Mouse (Mus musculus) adrenal gland, postnatal 4 days (tissue): ENCODE results near the gene Sdhaf1. TPM values are rescaled to one million over a fixed set of nuclear protein-coding genes. Genes with fewer than 3 reads are reported as not detected.
A peak's percentile ranks its signal among the peaks of the same experiment; 100 is the strongest.

ENCODE experiments used
- DNase-seq, 2 experiments: peaks; one replicate each; pipeline ENCODE4 v3.0.0; 2021 to 2022; ENCODE audit warnings: low spot score in 2 of 2, mixed read lengths in 2 of 2
- total RNA-seq, 2 experiments: library from RNA; stranded (reverse); gene quantifications; 2 replicates each; pipeline ENCODE4 v1.2.3; 2021

Gene Sdhaf1
- total RNA-seq, 2 experiments from 2014 or later, result 12.4 to 15.0 TPM

DNA sequence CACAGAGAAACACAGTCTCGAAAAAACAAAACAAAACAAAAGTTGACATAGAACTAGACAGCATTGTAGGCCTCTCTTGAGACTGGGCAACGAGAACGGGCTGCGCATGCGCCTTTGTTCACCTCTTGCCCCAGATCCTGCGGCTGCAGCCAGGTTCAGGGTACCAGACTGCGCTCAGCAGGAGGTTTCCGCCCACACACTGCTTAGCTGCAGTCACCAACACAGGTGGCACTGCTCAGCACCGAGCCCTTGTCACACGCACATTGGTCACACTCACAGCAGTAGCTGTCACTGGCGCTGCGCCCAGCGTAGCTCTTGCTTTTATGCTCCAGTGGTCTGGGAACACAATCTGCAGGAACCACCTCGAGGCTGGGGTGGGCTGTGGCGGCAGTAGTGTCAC, 3.4 kb upstream of the Sdhaf1 start:
- DNase-seq, result no peak

DNA sequence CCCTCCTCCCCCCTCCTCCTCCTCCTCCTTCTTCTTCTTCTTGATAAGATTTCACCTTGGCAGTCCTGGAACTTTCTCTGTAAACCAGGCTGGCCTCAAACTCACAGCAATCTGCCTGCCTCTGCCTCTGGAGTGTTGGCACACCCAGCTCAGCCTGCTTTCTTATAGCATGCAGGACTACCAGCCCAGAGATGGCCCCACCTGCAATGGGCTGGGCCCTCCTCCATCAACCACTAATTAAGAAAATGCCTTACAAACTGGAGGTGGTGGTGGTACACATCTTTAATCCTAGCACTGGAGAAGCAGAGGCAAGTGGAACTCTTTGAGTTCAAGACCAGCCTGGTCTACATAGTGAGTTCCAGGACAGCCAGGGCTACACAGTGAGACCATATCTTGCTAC, 2.7 kb upstream of the Sdhaf1 start:
- DNase-seq, result no peak

DNA sequence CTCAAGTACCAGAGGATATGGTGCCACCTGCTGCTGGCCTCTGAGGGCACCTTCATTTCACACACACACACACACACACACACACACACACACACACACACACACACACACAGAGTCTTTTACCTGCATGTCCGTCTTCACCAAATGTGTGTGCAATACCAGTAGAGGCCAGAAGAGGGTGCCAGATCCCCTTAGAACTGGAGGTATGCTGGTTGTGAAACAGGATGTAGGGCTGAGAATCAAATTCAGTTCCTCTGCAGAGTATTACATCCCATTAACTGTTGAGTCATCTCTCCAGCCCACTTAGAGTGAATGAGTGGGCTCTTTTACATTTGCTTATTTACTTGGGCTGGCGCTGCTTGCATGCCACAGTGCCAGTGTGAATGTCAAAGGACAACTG, 1.7 kb upstream of the Sdhaf1 start:
- no peak for DNase-seq

DNA sequence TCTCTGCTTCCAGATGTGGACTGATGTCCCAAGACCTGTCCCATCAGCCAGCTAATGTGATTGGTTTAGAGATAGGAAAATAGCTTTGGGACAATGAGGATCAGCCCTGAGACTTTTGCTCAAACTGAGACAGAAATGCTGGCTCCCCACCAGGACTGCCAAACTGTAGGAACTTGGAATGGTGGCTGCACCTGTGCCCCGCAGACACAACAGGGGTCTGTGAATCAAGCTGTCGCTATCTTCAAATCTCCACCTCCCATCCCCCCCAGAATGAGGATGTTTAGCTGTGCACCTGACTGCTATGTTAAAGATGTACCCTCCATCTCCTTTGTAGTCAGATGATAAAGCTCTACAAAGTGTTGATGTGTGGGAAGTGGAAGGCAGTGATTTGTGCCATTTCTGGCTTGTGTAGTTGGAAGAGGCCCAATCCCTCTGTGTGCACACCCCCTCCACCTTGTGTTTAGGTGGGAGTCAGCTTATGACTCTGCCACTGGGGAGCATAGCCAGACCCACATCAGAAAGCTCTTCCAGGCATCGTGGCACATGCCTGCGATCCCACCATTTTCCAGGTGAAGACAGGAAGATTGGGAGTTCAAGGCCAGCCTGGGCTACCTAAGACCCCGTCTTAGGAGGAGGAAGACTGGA, 727 bp upstream of the Sdhaf1 start:
- no peak for DNase-seq

DNA sequence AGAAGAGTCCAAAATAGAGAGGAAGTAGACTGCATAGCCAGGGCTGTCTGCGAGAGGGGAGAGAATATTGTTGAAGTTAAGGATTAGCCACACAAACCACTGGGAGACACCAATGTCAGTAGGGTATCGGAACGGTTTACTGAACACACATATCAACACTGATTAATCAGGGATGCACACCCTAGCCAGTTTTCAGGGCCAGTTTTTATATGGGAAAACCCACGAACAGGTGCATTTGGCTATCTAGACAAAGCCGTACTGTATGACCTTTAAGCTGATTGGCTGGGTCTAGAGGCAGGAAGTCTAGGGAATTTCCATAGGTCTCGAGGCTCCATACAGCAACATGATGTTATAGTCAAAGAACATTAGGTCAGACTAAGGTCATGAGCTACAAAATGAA, 830 bp downstream of the Sdhaf1 start:
- no peak for DNase-seq

DNA sequence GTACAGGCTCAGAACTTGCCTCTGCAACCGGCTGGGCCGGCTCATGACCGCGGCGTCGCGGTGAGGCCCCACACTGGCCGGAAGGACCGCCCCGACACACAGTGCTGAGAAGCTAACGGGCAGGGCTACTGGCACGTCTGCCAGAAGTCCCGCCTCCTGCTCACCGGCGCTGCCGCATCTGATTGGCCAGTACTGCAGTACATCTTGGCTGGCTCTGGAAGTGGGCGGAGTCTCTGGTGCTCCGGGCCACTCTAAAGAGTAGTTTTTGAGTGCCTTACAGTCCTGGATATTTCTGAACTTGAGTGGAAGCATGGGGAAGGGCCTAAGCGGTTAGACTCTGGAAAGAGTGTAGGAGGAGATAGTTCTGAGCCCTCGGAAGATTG, 1.4 kb downstream of the Sdhaf1 start:
- DNase-seq, result peak; percentile 73 to 87

DNA sequence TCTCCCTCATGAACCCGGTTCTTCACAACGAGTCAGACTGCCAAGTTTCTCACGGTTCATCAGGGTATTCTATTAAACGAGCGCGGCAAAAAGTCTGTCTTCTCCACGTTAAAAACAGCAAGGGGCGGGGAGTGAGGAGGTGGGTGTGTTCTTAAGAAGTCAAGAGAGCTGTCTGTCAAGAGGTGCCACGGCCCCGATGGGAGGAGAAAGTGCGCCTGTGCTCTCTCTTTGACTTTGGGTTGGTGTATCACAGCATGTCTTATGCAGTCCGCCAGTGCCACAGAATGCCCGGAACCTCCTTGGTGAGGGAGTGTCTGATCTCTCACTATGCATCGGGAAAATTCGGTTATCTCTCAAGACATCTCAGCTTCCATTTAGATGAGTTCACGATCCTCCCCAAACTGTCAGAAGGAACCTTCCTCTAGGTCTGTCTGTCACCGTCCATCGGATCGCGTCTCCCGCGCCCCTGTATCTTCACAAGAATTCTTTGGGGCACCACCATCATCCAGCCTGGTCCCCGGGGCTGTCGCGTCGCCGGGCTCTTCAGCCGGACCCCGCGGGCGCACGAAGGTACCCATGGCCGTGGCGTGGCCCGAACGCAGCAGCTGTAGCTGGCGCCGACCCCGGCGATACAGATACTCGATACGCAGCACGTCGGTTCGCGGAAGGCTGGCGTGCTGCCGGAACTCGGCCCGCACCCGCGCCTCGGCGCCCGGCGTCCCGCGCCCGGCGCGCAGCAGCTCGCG, 2.0 kb downstream of the Sdhaf1 start, which contains the start of gene E130208F15Rik:
Gene E130208F15Rik (plus strand): TSS at position 202 of the 746 bp plus-strand sequence.
- DNase-seq, result peak; percentile 27 to 38

DNA sequence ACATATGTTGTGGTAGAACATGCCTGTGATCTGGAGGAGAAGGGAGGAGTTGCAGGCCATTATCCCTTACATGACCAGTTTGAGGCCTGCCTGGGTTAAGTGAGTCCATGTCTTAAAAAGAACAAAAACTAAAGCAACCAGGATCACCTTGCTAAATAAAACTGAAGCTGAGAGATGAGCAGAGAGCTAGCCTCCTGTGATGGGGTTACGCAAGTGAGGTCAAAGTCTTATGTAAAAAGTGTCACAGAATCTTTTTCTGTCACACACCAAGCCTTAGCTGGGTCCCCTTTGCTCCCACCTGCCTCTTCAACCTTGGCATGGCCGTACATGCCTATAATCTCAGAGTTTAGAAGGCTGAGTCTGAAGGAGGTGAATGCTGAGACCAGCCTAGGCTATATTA, 2.7 kb downstream of the Sdhaf1 start:
- no peak for DNase-seq

DNA sequence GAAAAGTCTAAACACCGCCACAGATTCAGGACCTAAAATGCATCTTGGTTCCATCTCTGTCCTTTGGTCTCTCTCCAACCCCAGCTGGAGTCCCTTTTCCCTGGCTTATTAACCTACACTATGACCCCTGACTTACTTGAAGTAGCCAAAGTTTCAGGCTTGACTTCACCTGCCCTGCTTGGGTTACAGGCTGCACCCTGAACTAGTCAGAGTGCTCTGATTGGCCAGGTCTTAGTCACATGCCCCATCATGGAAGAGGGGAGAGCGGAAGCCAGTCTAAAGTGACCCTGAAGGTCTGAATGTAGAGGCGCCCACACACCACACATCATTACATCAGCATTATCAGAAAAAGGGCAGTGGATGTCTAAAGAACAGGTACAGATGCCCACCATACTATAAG, 5.6 kb downstream of the Sdhaf1 start:
- DNase-seq, result no peak

DNA sequence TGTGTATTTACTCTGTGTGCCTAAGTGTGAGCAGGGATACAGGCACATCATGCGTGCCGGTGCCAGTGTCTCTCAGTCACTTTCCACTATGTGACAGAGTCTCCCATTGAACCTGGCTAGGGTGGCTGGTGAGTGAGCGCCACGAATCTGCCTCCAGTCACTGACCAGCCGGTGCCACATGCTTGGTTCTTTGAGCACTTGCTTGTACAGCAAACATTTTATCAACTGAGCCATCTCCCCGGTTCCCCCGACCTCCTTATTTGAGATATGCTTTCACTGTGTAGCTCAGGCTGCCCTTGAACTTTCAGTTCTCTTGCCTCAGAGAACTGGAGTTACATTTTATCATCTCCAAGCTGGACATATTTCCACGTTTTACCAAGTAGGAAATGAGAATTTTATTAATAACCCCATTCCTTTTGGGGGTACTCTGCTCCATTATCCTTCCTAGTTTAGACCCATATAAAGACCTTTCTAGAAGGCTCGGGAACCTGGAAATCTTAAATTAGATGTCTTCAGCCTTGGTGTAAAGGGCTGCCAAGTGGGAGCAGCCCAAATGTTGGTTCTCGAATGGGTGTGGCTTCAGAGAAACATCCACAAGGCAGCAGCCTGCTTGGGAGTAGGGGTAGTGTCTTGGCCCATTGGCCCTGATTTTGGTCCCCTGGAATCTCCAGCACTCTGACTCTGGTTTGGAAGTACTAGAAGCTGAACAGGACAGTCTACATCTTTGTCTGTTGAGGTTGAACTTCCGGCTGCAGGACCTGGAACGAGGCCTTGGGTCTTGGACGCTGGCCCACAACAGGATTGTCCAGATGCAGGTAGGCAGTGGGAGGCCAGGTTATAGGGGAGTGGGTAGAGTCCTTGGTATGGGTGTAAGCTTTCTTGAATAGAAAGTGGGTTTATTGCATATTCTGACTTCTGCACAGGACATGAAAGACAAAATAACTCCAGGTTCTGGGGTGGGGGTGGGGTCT, 7.9 kb downstream of the Sdhaf1 start:
- DNase-seq, result no peak

DNA sequence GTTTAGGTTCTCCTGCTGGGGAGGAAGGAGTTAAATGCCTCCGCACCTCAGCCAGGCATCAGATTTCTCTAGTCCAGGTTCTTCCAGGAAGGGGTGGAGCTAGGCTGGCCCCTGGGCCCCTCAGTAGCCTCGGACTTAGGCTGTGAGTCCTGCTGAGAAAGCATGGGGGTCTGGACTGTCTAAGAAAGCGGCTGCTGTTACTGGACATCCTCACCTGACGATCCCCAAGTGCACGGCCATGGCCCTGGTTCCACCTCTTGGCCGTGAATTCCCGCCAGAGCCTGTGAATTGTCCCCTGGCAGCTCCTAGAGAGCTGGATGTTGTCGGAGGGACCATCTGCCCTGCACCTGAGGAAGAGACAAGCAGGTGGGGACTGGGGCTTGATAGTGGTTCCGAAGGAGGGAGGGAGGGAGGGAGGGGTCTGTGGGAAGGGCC, 9.0 kb downstream of the Sdhaf1 start, which contains the start of gene Syne4:
Gene Syne4 (plus strand): TSS at position 87 of the 435 bp plus-strand sequence.
- no peak for DNase-seq

DNA sequence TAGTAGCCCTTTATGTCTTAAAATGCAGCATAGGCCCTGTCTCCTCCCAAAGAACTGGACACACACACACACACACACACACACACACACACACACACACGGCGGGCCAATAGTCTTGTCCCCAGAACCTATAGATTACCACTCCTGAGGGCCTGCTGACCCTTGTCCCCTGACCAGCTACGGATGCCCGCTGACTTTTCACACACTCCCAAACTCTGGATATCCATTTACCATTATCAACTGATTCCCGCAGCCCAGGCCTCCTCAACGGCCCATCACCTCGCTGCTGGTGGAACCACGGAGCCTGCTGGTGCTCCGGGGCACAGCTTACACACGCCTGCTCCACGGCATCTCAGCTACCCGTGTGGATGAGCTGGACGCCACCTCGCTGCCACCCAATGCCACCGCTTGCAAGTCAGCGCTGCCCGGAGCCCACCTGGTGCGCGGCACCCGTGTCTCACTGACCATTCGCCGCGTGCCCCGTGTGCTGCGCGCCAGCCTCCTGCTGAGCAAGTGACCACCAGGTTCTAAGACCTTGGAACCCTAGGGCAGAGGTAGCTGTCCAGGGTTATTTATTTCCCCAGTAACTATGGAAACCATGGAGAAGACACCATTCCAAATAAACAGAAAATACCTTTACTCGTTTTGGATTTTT, 9.9 kb downstream of the Sdhaf1 start:
- DNase-seq, result no peak

DNA sequence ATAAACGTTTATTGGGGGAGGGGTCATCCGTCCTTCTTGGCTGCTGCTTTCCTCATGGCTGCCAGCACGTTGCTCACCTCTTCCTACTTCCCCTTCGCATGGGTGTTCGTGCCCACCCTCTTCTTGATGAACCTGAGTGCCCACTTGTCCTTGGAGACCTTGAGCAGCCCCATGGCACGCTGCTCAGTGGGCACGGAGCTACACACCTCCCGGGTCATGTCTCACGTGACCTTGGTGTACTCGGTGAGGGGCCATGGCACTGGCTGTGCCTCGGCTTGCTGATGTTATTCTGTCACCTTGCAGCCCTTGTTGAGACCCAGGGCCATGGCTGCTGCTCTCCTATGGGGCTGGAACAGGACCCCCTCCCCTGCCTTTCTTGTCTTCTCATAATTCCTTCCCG, 13.6 kb downstream of the Sdhaf1 start:
- DNase-seq, result no peak

DNA sequence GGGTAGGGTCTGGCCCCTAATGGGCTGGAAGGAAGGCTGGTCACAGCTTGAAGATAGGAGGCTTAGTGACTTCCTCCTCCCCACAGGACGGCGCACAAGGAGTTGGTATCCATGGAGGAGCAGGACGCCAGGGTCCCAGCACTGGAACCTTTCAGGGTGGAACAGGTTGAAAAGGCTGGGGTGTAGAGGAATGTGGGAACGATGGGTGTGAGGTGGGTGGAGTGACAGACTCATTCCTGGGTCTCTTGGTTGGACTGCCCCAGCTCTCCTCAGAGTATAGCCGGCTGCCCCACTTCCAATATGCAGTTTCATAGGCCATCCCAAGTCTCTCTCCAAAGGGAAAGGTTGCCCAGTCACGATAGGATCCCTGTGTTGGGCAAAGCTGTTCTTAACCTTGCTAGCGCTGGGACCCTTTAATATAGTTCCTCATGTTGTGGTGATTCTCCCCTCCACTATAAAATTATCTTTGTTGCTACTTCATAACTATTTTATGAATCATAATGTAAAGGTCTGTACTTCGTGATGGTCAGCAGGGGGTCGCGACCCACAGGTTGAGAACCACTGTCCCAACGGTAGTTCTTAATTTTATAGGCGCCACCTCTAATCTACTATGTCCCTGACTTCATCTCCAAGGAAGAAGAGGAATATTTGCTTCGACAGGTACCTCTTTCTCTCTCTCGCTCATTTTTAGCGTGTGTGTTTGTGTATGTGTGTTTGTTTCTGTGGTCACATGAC, 14.1 kb downstream of the Sdhaf1 start:
- no peak for DNase-seq

DNA sequence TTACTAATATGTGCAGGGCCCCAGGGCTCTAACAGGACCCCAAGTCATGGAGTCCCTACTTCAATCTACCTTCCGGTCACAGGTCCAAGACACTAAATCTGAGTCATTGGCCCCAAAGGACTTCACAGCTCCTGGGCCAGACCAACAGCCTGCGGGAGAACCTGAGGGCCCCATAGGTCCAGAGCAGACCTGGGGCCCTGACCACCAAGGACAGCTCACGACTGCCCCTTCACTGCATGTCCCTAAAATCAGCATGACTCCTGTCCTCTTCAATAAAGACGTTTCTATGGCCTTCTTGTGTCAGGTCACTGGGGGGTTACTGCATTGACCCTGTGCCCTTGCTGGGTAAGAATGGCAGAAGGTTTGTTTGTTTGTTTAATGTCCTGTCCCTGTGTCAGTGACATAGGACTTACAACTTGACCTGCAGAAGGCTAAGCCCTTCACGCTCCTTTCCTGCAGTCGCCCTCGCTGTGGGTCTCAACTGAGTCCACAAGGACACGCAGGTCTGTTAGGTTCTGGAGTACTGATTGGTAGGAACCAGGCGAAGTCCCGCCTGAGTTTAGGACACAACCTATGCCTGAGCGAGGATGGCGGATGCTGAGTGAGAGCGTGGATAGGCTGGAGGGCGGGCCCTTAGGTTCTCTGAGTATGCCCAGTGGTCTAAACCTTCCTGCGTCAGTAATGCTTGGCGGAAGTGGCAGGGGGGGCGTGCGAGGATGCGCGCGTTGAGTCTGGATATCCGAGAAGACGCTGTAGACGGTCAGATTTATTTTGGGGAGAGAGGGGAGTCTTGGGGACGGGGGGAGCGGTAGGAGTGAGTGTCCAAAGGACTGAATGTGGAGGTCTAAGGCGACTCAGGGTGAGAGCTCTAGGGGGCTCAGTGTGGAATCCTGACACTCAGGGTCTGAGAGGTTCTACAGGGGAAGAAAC, 15.4 kb downstream of the Sdhaf1 start, which contains the start of gene Alkbh6:
Gene Alkbh6 (plus strand): TSS at position 642 of the 930 bp plus-strand sequence.
- peak; percentile 60 to 85 for DNase-seq

DNA sequence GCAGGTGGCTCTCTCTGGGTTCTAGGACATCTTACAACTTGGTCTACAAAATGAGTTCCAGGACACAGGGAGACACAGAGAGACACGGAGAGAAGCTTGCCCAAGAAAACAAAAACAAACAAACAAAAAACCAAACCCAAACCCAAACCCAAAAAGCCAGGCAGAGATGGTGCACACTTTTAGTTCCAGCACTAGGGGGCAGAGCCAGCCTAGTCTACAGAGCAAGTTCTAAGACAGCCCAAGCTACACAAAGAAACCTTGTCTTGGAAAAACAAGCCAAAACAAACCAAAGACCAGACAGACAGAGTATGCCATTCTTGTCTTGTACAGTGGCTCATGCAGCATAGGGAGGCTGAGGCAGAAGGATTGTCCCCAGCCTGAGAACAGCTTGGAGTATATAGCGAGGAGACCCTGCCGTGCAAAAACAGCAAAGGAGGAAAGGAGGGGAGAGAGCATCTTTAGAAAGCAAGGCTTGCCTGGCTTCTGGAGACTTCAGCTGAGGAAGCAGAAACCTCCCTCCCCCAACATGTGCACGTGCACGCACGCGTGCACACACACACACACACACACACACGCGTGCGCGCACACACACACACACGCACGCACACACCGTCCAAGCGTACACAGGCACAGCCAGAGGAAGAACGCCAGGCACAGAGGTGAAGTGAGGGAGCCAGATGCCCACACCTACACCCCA, 17.5 kb downstream of the Sdhaf1 start:
- DNase-seq, result no peak

DNA sequence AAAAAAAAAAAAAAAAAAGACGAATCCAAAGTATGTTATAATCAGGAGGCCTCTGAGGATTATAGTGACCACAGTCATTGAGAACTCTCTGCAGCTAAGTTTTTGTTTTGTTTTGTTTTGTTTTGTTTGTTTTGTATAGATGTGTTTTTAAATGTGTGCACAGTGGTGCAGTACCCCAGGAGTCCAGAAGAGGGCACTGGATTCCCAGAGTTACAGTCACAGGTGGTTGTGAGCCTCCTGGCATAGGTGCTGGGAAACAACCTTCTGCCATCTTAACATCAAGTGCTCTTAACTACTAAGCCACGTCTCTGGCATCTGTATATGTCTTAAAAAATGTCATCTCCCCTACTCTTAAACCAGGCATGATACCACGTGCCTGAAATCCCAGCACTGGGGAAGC, 22.8 kb downstream of the Sdhaf1 start:
- no peak for DNase-seq

DNA sequence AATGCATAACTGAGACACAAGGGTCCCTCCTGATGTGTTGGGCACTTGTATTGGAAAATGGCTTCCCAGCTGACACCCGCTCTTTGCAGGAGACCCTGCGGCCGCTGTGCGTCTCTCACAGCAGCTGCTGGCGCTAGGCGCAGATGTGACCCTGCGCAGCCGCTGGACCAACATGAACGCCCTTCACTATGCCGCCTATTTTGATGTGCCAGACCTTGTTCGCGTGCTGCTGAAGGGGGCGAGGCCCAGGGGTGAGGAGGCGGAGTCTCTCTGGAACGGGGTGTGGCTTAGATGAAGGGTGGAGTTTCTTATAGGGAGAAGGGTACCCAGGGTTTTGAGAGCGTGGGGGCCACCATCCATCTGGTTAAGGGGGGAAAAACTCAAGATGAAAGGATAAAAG, 26.4 kb downstream of the Sdhaf1 start:
- no peak for DNase-seq

DNA sequence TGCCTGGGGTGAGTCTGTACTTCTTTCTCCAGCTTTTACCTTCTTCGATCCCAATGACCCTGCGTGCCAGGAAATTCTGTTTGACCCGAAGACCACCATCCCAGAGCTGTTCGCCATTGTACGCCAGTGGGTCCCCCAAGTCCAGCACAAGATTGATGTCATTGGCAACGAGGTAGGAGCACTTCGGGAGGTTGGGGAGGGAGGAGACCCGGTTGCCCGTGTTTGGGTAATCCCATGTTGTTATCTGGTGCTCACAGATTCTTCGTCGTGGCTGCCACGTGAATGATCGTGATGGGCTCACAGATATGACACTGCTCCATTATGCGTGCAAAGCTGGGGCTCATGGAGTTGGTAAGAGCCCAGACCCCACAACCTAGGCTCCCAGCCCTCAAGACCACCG, 26.9 kb downstream of the Sdhaf1 start:
- no peak for DNase-seq
